Mouse (Mus musculus): ENCODE data around the gene Itln1. TPM values are rescaled to one million over a fixed set of nuclear protein-coding genes. Genes with fewer than 3 reads are reported as not detected.
"Not testable (repeated sequence)": the region's sequence is repeated elsewhere in the genome, so short reads cannot be mapped to it uniquely, and the experiment has no call there.

Itln1 gene
- polyA plus RNA-seq, 1 experiment from 2014 or later, result not detected

GRCm38 (mm10) chr1:171471941-171472340 is 63.2 kb downstream of the Itln1 start:
- not testable (repeated sequence) for H3K36me3 ChIP-seq; H3K27me3 ChIP-seq (ENCODE audit: low read depth, poor library complexity, severe bottlenecking); DNase-seq (ENCODE audit: low spot score); H3K9me3 ChIP-seq (replicated peaks); H3K4me1 ChIP-seq; H3K27ac ChIP-seq; H3K4me3 ChIP-seq
- 91% methylated on average over 8 of the region's 8 CpGs for WGBS

GRCm38 (mm10) chr1:171471452-171471851 is 63.6 kb downstream of the Itln1 start:
- Histone ChIP-seq H3K4me1 (no peaks in the 10 kb centered on the region), H3K36me3 (no peaks in the 10 kb centered on the region), H3K27ac (no peak overlapping the region), H3K4me3 (no peak overlapping the region), H3K27me3 (ENCODE audit: low read depth, poor library complexity, severe bottlenecking) (no peaks in the 10 kb centered on the region), H3K9me3 (replicated peaks) (no peaks in the 10 kb centered on the region)
- no peak for DNase-seq (ENCODE audit: low spot score)
- 73% methylated on average over 1 of the region's 1 CpGs for WGBS

- H3K27me3 ChIP-seq (ENCODE audit: low read depth, poor library complexity, severe bottlenecking), result no peaks in the 10 kb centered on the region
- WGBS, result 91% methylated on average over 5 of the region's 5 CpGs
- no peaks in the 10 kb centered on the region for H3K36me3 ChIP-seq
These were observed 64.2 kb downstream of the Itln1 start for GRCm38 (mm10) chr1:171470896-171471295.

GRCm38 (mm10) chr1:171470371-171470871 is 64.7 kb downstream of the Itln1 start:
- no peak overlapping the region for H3K27ac ChIP-seq
- no peaks in the 10 kb centered on the region for H3K9me3 ChIP-seq (replicated peaks)
- 36% methylated on average over 7 of the region's 7 CpGs for WGBS
- no peaks in the 10 kb centered on the region for H3K36me3 ChIP-seq
- H3K4me3 ChIP-seq, result no peak overlapping the region
- H3K27me3 ChIP-seq (ENCODE audit: low read depth, poor library complexity, severe bottlenecking), result no peaks in the 10 kb centered on the region
- no peaks in the 10 kb centered on the region for H3K4me1 ChIP-seq
- peak; percentile 71 for DNase-seq (ENCODE audit: low spot score)

More at GRCm38 (mm10) chr1:171470896-171471295, 64.2 kb downstream of the Itln1 start:
- no peak for DNase-seq (ENCODE audit: low spot score)
- no peak overlapping the region for H3K4me3 ChIP-seq
- no peaks in the 10 kb centered on the region for H3K9me3 ChIP-seq (replicated peaks)
- no peaks in the 10 kb centered on the region for H3K4me1 ChIP-seq
- no peak overlapping the region for H3K27ac ChIP-seq

- WGBS, result 91% methylated on average over 3 of the region's 3 CpGs
These were observed 65.4 kb downstream of the Itln1 start for GRCm38 (mm10) chr1:171469678-171470077.

More at GRCm38 (mm10) chr1:171469678-171470077, 65.4 kb downstream of the Itln1 start:
- H3K36me3 ChIP-seq, result no peaks in the 10 kb centered on the region
- no peak overlapping the region for H3K27ac ChIP-seq
- H3K4me3 ChIP-seq, result no peak overlapping the region
- no peak for DNase-seq (ENCODE audit: low spot score)
- no peaks in the 10 kb centered on the region for H3K4me1 ChIP-seq
- no peaks in the 10 kb centered on the region for H3K27me3 ChIP-seq (ENCODE audit: low read depth, poor library complexity, severe bottlenecking)
- no peaks in the 10 kb centered on the region for H3K9me3 ChIP-seq (replicated peaks)

Other genes with a start within 250 kb of the Itln1 start
- 107 and 125 TPM in 2 replicates for gene Usp21, start 247.3 kb downstream of the Itln1 start, polyA plus RNA-seq (2016; fragmentation: Nextera tagmentation; extraction: Ambion mirVana)
- 99.6 and 101 TPM in 2 replicates for gene Ufc1, start 240.3 kb downstream of the Itln1 start, polyA plus RNA-seq (2016; fragmentation: Nextera tagmentation; extraction: Ambion mirVana)
- gene Dedd, start 206.1 kb downstream of the Itln1 start, polyA plus RNA-seq (2016; fragmentation: Nextera tagmentation; extraction: Ambion mirVana), result 44.3 and 50.5 TPM in 2 replicates
- 32.8 and 36.3 TPM in 2 replicates for gene Nit1, start 189.6 kb downstream of the Itln1 start, polyA plus RNA-seq (2016; fragmentation: Nextera tagmentation; extraction: Ambion mirVana)
- gene Pfdn2, start 189.6 kb downstream of the Itln1 start, polyA plus RNA-seq (2016; fragmentation: Nextera tagmentation; extraction: Ambion mirVana), result 149 TPM in 2 replicates
- 1.6 and 2.4 TPM in 2 replicates for gene Klhdc9, start 174.5 kb downstream of the Itln1 start, polyA plus RNA-seq (2016; fragmentation: Nextera tagmentation; extraction: Ambion mirVana)
- gene Nectin4, start 165.2 kb downstream of the Itln1 start, polyA plus RNA-seq (2016; fragmentation: Nextera tagmentation; extraction: Ambion mirVana), result 3.4 and 4.8 TPM in 2 replicates
- gene Arhgap30, start 146.3 kb downstream of the Itln1 start, polyA plus RNA-seq (2016; fragmentation: Nextera tagmentation; extraction: Ambion mirVana), result 0.56 and 0.69 TPM in 2 replicates
- 119 and 127 TPM in 2 replicates for gene Usf1, start 124.0 kb downstream of the Itln1 start, polyA plus RNA-seq (2016; fragmentation: Nextera tagmentation; extraction: Ambion mirVana)
- 6.2 and 7.5 TPM in 2 replicates for gene Tstd1, start 116.4 kb downstream of the Itln1 start, polyA plus RNA-seq (2016; fragmentation: Nextera tagmentation; extraction: Ambion mirVana)
- 34.7 and 38.2 TPM in 2 replicates for gene F11r, start 97.8 kb downstream of the Itln1 start, polyA plus RNA-seq (2016; fragmentation: Nextera tagmentation; extraction: Ambion mirVana)
- gene Alyref2, start 31.8 kb downstream of the Itln1 start, polyA plus RNA-seq (2016; fragmentation: Nextera tagmentation; extraction: Ambion mirVana), result 6.5 and 8.6 TPM in 2 replicates
- gene Cd244a, start 23.9 kb upstream of the Itln1 start, polyA plus RNA-seq (2016; fragmentation: Nextera tagmentation; extraction: Ambion mirVana), result not detected in 2 replicates
- gene Ly9, start 72.1 kb upstream of the Itln1 start, polyA plus RNA-seq (2016; fragmentation: Nextera tagmentation; extraction: Ambion mirVana), result not detected in 2 replicates
- not detected in 2 replicates for gene Slamf7, start 117.7 kb upstream of the Itln1 start, polyA plus RNA-seq (2016; fragmentation: Nextera tagmentation; extraction: Ambion mirVana)
- 0.13 and 0.38 TPM in 2 replicates for gene Cd48, start 146.7 kb upstream of the Itln1 start, polyA plus RNA-seq (2016; fragmentation: Nextera tagmentation; extraction: Ambion mirVana)
- gene Slamf1, start 231.8 kb upstream of the Itln1 start, polyA plus RNA-seq (2016; fragmentation: Nextera tagmentation; extraction: Ambion mirVana), result 0.19 and 0.29 TPM in 2 replicates

Measured in limb, embryonic 10.5 days (tissue).